Mouse (Mus musculus) retina, postnatal 1 day (tissue): ENCODE data around the gene Ubl4a.
"Not testable (repeated sequence)": the region's sequence is repeated elsewhere in the genome, so short reads cannot be mapped to it uniquely, and the experiment has no call there.

Experiments
- DNase-seq: peaks from one replicate; pipeline ENCODE4 v3.0.0-alpha.2; 2012

The Ubl4a gene

DNA sequence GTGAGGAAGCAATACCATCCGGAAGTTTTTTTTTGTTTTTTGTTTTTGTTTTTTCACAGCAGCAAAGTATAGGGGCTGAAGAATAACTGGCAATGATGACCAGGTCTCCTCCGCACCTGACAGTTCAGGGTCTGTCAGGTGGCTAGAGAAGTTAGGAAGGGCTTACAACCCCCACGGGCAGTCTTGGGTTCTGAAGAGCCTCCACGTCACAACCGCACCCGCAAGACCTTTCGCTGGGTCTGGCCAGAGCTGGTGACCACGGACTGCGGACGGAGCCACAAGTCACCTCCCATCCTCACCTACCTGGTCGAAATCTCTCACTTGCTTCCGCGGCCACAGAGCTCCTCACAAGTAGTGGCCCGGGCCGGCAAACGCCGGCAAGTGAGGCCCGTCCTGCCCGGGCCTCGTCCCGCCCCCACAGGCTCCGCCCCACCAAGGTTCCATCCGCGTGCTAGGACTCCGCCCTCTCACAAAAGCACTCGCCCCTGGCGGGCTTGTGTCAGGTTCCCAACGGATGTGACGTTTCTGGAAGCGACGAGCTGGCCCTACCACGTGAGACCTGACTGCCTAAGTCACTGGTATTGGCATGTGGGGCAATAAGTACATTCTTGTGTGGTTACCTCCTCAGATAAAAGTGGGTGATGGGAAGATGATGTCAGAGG, at the start of gene Ubl4a, which contains the start of gene Slc10a3:
Ubl4a (minus strand) TSS at position 331 of the 662 bp plus-strand sequence.
Slc10a3 (minus strand) TSS at position 462 of the 662 bp plus-strand sequence.
- DNase-seq: peak; percentile 90

DNA sequence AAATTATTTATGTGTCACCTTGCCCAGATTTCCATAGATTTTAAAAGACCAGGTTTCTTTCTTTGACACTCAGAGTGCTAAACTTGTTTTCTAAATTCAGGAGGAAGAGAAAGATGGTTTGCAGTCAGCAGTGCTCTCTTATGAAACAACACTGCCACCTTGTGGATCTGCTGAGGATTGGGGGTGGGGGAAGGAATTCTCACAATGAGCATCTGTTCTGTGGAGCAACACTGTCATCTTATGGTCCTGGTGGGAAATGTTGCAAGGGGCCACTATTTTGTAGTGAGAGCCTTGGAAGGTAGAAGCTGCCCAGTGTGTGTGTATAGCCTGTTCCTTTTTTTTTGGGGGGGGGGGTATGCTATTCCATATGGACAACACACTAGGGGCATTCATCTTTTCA, 40.4 kb upstream of the Ubl4a start:
- peak; percentile 83 for DNase-seq

DNA sequence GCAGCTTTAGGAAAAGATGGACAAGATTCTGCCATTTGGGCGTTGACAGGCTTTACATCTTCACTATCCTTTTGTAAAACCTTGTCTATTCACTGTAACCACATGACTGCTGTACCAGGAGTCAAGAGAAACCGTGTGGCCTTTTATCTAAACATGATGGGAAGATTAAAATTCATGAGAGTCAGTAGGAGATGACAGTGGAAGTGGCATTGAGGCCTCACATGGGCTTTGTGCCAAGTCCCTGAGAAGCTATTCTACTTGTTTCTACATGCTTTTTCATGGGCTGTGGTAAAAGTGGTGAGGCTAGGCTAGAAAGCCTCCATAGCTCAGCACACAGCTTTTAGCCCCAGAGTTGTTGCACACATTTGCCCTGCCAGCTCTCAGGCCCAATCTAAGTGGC, 35.3 kb upstream of the Ubl4a start:
- DNase-seq: no peak

DNA sequence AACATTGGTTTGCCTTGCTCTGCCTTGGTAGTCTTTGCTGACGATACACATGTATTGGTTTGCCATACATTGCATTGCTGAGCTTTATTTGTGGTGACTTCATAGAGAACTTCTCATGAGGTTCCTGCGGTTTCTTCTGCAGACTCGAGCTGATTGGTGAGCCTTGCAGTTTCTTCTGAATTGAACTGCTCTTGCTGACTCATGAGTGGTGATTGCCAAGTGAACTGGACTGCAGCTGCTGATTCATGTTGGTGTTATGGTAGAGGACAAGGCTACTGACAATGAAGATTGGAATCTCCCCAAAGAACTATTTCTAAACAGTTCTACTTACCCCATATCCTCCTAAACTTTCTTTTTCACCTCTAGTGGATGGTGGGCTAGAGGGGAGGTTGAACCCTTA, 27.1 kb upstream of the Ubl4a start:
- DNase-seq: no peak

DNA sequence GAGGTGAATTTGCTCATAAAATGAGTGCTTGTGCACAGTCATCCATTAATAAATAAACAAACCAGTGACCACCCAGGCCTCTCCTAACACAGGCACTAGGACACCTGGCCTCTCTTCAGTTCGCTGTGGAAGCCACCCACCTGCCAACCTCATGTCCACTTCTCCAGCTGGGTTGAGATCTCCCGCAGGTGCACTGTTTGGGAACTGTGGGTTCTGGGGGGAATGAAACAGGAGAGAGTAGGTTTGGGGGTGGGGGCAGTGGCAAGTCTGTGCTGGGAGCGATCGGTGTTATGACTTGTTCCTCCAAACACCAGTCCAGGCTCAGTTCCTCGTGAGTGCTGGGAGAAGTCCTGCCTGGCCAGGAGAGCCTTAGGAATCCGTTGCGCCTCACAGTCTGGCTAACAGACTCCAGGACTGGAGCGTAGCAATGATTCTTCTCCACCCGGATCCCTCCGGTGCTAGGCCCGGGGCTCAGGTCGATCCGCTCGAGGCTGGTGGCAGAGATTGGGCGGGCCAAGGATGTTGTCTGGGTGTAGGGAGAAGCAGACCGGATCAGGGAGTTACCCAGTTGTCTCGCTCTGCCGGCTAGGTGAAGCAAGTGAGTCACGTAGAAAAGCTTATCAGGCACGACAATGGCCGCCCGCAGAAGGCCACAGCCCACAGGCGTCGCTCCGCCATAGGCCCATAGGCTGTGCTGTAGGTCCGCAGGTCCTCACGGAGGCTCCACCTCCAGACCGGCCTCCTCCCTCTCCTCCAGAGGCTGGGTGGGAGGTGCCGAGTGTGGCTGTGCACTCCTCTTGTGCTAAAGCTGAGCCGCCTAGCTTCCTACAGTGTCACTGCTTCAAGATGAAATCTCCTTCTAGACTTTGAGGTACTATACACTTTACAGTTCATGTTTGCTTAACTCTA, 19.8 kb upstream of the Ubl4a start, which contains the start of the genes Fam3a and Ikbkg:
Fam3a (minus strand) TSS at position 738 of the 909 bp plus-strand sequence.
Ikbkg (plus strand) TSS at position 756 of the 909 bp plus-strand sequence.
- DNase-seq: peak; percentile 91

DNA sequence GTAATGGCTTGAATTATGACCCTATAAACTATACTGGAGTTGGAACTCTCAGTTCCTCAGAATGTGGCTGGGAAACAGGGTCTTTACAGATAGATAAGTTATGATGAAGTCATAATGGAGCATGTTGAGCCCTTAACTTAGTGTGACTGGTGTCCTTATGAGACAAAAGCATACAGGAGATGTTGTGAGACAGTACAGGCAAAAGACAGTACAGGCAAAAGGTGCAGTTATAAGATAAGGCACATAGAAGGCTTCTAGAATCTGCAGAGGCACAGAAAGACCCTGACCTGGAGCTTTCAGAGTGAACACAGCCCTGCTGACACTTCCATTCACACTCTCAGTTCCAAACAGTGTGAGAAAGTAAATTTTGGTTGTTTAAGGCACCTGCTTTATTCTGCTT, 15.1 kb upstream of the Ubl4a start:
- no peak for DNase-seq

DNA sequence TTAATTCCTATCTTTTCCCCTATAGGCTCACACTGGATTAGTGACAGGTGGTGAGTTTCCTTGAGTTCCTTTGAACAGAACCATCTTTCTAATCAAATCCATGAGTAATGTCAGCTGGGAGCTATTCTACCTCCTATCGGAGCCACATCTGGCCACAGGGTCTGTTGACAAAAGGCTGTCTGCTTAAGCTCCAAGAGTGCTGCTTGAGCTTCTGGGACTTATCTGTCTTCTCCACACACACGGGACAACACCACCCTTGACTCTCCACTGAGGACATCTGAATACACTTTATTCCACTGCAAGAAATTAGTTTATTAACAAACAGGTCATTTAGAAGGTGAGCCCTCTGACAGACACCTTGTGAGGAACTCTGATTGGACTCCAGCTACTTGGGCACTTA, 11.4 kb upstream of the Ubl4a start:
- DNase-seq: no peak

DNA sequence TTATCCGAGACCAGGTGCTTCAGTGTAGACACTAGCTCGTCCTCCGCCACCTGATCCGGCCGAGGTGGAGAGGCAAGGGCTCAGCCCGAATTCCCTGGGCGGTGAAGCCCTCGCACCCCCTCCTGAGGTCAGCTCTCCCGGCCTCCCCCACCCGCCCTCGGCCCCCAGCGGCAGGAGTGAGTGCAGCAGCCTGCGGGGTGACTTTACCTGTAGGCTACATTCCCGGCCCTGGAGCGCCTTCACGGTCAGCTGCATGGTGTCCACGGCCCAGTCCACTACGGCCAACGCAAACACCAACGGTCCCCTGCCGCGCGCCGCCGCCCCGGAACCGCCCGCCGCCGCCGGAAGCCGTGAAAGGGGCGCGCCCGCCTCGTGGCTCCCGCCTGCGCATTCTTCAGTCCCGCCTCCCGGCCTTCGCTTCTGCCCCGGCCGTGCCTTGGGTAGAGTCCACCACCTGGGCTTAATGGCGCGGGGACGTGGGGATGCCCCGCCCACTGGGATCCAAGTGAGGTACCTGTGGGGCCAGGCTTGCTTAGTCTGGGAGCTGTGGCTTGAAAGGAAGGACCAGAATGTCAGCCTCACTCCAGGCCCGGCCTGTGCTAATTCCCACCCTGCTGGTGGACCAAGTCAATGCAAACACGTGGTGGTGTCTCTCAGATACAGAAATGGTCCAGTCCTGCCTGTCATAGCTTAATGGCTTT, 4.7 kb downstream of the Ubl4a start:
- peak; percentile 75 for DNase-seq

DNA sequence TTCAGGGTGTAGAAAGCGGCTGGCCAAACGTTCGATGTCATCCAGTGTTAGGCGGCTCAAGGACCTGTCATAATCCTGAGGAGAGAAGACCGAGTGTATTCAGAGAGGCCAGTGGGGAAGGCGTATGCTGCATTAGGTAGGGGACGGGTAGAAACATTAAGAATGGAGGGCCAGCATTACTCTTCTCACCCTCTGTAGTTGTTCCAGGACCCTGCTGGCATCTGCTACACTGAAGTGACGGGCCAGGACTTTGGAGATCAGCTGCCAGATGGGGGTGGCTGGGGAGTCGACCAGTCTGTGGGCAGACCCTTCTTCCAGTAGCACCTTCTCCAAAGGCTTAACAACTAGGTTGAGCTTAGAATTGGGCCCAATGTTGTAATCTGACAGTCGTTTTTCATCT, 5.5 kb downstream of the Ubl4a start:
- DNase-seq: no peak

DNA sequence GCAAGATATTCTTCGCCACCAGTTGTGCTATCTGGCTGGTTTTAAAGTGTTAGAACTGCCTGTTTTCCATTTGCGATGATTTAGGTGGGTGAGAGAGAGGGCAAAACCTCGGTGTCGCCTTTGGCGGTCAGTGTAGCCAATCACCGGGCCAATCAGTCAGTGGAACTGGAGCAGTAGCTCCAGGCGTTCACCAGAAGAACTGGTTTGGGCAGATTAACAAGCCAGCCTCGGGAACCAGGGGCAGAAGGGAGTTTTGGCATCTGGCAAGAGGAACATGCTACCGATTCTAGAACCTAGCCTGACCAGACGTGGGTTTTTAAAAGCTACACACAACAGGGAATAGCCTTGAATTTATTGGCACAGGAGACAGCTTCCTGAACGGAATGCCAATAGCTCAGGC, 13.8 kb downstream of the Ubl4a start:
- DNase-seq: no peak

DNA sequence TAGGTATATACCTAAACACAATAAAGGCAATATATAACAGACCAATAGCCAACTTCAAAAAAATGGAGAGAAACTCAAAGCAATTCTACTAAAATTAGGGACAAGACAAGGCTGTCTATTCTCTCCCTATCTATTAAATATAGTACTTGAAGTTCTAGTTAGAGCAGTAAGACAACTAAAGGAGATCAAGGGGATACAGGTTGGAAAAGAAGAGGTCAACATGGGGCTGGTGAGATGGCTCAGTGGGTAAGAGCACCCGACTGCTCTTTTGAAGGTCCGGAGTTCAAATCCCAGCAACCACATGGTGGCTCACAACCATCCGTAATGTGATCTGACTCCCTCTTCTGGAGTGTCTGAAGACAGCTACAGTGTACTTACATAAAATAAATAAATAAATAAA, 15.9 kb downstream of the Ubl4a start:
- DNase-seq: not testable (repeated sequence)

DNA sequence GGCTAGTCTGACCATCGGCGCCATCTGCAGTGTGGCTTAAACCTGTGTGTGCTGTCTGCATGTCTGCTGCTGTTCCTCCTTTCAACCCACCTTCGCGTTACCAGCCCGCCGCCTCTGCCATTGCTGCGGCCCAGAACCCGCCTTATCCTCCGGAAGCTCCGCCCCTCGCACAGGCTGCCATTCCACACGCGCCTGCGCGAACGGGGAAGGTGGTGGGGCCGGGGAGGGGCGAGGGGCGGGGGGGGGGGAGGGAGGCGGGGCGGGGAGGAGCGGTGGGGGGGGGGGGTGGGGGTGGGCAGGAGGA, 19.6 kb downstream of the Ubl4a start, which contains the start of gene Lage3:
Lage3 (minus strand) TSS at position 152 of the 304 bp plus-strand sequence.
- peak; percentile 89 for DNase-seq

DNA sequence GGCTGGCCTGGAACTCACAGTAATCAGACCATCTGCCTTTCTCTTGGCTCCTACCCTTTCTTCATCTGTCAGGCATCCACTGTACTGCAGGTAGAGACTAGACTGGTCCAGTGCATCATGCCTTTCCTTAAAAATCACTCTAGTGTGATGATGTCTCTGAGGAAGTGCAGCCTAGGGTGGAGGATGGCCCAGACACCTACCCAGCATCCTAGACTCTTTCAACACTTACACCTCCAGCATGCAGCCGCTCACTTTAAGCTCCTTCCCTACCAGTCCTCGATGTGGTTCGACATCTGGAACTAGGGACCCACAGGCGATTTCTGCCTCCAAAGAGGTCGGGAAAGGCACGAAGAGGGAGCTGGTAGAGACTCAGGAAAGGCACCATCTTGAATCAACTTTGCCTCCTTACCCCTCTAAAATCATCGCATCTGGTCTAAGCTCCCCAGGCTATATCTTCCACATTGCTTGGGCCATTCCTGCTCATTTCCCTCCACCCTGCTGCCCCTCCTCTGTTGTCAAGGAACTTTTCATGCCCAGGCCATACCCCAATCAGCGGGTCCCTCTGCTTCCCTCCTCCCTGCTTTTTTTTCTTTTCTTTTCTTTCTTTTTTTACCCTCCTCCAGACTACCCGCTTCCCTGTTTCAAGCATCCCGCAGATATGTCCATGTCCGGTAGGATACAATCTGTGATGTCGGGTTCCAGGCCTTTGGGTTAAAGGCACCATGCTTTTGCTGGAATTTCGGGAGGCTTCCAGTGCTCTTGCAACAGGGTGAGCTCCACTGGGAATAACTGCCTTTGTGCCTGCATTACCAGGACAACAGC, 20.2 kb downstream of the Ubl4a start:
- DNase-seq: no peak

DNA sequence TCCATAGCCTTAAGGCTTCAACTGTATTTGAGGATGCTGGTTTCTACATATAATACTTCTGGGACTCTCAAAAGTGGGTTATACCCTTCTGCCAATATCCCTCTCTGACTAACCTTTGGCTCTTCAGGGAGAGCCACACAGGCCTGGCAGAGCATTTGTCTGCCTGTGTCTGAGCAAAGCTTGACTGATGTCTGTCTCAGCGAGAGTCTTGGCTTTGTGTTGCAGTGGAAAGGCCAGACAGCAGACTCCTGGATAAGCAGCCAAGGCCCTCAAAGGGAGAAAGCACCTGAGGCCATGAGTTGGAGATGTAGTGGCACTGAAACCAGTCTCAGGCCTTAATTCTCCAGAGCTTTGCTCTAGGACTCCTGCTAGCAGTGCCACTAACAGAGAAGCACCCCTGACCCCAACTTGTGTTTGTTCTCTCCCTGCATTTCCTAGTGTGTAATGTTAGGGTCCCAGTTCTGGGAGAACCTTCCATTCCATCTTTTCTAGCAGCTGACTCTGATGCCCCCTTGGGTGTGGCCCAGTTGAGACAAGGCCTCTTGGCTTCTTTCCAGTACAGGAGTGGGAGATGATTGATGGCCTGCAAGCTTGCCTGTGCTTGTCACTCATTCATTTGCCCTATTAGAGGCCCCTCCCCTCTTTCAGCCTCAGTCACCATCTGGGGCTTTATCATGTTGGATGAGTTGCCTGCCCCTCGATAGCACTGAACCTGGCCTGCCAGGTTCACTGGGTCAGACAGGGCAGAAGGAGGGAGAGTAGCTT, 42.7 kb downstream of the Ubl4a start:
- DNase-seq: peak; percentile 25

DNA sequence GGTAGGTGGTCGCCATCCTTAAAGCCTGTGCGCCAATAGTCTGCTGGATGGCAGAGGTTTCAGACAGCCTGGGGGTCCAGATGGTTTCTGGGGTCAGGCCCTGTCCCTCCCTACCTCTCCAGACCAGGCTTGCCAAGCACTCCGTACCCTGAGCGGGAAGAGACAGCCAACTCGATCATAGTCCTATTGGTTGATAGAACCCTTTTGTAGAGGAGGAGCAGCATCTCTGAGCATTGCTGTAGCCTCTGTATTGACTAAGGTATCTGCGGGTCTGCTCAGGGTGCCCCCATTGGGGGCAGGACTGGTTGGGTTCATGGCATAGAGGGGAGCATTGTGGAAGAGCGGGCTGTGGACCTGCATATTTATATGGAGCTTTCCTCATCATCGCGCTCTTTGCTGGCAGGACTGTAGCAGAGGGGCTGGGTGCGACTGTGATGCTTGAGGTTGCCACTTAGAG, 43.8 kb downstream of the Ubl4a start:
- no peak for DNase-seq

DNA sequence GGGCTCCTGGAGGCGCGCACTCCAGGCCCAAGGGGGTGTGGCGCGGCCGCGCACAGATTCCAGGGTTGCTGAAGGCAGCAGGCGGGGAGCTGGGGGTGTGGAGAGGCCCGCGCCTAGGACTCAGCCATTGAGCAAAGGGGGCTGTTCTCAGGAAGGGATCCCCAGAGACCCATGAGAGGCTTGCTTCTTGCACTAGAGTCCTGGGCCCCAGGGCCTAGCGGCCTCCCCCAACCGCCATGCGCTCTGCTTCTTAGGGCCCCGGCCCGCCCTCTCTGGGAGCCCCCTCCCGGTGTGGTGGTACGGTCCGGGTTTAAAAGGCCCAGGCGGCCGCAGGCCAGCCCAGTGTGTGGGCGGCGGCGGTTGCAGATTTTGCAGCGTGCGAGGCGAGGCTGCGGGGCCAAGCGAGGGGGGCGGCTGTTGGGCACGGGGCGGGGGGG, 44.3 kb downstream of the Ubl4a start, which contains the start of gene Plxna3:
Plxna3 (plus strand) TSS at position 342 of the 437 bp plus-strand sequence.
- peak; percentile 89 for DNase-seq
